Mouse (Mus musculus) right cerebral cortex, postnatal 4 days (tissue): ENCODE measurements around the gene Fam57b.

Source experiments
- DNase-seq: peaks from one replicate; pipeline ENCODE4 v3.0.0-alpha.2; 2022

Gene Fam57b

GRCm38 (mm10) chr7:126799468-126800268 lies 2.2 kb downstream of the Fam57b start:
- no peak for DNase-seq

DNA sequence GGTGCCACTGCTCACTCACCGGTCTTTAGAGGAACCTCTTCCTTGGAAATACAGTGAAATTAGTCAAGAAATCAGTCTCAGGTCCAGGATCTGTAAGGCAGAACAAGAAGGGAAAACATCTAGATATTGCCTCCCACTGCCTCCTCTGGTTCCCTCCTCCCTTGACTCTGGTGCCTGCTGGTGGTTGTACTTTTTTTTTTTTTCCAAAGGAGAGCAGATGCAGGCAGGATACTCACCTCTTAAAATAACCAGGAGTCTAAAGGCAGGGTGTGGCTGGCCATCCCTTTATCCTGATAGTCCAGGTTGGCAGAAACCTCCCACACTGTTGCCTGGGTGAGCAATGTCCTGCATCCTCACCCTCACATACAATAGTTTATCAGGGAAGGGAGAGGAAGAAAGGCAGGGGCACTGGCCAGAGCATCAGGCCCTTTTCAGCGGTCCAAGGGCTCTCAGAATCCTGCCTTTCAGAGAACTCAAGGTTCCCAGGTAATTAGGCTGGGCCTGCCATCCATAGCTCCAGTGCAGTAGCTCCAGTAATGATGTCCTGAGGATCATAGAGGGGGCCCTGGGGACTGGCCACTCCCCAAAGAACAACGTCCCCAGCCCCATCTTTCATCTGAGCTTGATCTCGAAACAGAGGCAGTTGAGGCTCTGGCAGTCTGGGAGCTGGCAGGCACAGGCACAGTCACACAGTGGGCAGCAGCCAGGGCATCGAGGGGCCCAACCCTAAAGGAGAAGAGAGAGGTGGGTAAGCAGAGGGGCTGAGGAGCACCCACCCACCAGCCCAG lies 3.0 kb downstream of the Fam57b start:
- DNase-seq: no peak

DNA sequence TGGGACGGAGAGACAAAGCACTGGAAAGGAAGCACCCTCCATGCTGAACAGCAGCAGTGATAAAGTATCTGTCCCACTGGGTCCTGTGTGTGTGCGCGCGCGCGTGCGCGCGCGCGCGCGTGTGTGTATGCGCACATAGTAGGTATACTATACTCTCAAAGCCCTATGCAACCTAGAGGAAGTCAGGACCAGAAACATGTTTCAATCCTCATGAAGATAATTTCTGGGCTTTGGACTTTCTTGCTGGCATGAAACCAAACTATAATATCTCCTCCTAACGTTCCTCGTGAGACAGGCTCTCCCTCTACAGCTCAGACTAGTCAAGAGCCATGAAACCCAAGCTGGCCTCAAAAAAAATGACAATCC lies 3.6 kb downstream of the Fam57b start:
- no peak for DNase-seq

GRCm38 (mm10) chr7:126802134-126802889 lies 4.8 kb downstream of the Fam57b start:
- DNase-seq: no peak

DNA sequence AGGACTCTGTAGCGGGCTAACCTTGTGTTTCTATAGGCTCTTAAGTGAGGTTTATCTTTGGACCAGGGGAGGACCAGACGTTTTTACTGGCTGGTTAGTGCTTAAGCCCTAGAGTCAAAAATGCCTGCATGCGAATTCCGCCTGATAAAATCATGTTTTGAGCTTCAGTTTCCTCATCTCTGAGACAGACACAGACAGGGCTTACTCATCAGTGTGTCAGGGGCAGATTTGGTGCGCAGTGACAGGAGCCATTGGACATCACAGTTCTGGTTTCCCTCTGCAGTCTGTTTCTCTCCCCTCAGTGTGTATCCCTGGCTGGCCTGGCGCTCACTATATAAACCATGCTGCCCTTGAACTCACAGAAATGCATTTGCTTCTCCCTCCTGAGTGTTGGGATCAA lies 5.7 kb downstream of the Fam57b start:
- DNase-seq: no peak

DNA sequence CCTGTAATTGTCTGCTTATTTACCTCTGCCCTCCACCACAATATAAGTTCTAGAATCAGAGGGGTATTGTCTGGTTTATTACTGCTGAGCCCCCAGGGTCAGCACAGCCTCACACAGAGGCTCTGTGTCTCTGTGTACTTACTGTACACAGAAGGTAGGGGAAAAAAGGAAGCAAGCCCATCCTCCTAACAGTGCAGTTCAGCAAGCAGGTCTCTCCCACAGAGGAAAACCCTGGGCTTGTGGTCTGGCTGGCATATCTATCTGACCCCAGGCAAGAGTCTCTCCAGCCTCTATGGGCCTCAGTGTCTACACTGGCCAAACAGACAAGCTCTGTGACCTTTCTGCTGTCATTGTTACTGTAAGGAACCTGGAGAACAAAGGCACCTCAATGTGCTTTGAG lies 6.3 kb downstream of the Fam57b start:
- DNase-seq: no peak

- DNase-seq: no peak
These were observed 9.5 kb downstream of the Fam57b start for GRCm38 (mm10) chr7:126806956-126807355.

DNA sequence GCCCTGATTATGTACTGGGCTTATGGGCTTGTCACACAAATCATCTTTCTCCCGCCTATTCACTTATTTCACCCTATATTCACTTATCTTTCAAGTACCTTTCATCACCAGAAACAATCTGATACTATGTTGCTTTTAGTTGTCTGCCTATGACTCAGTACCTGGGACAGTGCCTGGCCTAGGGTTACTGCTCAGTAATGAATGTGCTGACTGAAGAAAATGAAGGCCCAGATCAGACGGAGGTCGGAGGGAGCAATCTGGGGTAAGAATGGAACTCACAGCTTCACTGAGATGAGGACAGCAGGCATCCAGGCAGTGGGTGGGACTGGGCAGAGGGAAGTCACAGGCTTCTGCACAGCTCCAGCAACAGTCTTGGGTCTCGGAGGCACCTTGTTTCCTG lies 9.9 kb downstream of the Fam57b start:
- DNase-seq: no peak

GRCm38 (mm10) chr7:126808703-126809455 lies 11.4 kb downstream of the Fam57b start:
- peak; percentile 81 for DNase-seq

DNA sequence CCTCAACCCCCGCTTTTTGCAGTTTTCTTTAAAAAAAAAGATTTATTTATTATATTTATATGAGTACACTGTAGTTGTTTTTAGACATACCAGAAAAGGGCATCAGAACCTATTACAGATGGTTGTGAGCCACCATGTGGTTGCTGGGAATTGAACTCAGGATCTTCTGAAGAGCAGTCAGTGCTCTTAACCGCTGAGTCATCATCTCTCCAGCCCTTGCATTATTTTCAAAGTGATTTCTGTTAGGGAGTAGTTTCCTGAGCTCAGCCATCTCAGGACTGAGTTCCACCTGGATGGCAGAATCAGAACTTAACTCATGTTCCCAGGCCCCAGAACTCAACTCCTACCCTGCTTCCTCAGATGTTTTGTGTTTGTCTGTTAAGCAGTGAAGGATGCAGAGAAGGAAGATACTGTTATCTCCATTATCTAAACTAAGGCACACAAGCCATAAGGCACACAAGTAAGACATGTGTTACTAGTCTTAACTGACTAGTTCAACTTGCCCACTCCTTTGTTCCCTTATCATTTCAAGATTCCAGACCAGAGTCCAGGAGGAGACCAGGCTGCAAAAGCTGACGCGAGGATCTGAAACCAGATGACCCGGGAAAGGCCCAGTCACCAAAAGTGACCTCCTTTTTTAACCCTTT lies 12.4 kb downstream of the Fam57b start:
- DNase-seq: no peak

- no peak for DNase-seq
These were observed 18.3 kb downstream of the Fam57b start for GRCm38 (mm10) chr7:126815726-126816222.

- DNase-seq: no peak
These were observed 19.0 kb downstream of the Fam57b start for GRCm38 (mm10) chr7:126816494-126816893.

DNA sequence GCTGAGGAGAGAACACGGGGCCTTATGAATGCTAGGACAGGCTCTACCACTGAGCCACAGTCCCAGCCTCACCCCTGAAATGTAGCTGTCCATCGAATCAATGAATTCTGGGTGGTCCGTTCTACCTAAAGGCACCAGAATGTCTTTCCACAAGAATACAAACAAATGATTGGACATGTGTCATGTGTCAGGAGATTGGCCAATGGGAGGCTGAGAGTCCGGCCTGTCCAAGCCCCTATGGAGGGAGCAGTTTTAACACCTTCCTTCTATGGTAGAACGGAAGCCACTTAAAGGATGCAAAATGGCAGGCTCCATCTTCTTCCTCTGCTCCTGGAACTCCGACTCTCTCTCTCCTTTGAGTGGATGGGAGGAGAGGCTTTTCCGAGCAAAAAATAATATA lies 20.1 kb downstream of the Fam57b start:
- DNase-seq: no peak

GRCm38 (mm10) chr7:126818818-126819217 lies 21.4 kb downstream of the Fam57b start:
- no peak for DNase-seq

DNA sequence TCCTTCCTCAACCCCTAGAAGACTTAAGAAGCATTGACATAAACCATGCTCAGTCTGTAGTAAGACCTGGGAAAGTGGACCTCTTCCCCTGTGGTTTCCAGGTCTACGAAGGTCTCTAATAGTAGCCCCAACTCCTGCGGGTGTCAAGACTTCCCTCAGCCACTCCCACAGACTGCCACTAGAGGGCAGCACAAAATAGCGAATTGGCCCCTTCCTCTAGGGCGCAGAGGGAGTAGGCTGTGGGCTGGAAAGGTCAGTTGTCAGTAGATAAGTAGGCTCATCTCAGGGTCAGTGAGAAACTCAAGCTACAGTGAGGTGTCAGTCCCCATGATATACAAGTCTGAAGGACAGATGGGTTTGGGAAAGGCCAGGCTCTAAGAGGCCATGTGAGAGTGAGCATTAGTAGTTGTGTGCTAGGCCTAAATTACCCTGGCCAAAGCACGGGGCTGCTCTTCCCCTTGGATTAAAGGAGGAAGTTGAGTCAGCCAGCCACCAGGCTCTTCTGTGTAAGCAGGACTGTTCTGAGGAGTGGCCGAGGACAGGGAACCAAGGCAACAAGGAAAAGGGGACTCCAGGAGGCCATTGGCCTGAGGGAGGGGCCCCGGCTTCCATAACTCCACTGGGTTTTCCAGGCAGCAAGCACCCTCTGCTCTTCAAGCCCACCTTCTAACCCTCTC lies 24.5 kb downstream of the Fam57b start:
- DNase-seq: peak; percentile 83

DNA sequence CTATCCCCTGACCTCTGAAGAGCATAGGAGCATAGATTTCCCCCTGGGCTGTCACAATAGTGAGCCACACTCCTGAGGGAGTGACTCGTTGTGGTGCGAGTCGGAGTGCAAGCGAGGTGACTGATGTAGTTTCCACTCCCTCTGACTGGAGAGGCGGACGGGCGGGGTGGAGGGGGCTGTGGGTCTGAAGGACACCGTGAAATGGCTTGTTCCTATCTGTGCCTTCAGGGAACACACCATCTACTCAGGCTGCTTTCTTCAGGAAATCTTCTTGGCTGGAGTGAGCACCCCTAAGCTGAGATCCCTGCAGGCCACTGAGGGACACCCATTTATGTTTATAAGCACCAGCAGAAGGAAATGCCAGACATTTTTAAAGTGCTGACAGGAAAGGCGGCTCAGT lies 25.3 kb downstream of the Fam57b start:
- DNase-seq: no peak

DNA sequence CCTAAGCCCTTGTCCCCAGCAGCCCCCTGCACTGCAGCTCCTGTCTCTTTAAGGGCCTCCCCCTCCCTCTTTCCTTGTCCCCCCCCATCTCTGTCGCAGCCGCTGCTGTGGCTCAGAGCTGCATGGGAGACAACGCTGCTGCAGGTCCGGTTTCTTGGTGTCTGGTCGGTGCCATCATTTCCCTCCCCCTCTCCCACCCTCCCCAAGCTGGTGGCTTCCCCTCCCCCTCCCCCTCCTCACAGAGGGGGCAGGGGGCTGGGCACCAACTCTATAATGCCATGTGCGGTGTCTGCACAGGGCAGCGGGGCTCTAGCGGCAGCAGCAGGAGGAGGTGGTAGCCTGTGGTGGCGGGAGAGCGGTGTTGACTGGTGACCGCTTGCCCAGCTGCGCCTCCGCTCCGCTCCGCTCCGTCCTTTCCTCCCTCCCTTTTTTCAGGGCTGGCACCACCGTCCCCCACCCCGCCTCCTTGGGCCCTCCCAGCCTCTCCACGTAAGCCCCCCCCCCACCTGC lies 25.8 kb downstream of the Fam57b start:
- peak; percentile 61 for DNase-seq

DNA sequence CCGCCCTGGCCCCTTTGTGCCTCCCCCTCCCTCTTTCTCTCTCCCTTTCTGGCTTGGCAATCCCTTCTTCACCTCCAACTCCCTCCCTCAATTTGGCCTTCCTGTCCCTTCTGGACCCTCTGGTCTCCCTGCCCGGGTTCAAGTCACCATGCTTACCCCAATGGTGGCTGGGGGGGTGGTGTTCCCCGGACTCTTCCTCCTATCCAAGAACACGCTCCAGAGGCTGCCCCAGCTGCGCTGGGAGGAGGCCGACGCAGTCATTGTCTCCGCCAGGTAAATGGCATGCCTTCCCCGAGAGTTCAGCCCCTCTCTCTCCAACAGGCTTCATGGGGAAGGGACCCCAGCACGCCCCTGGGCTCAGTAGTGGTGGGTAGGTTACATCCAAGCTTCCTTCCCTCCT lies 26.5 kb downstream of the Fam57b start:
- no peak for DNase-seq

- no peak for DNase-seq
These were observed 27.9 kb downstream of the Fam57b start for GRCm38 (mm10) chr7:126825403-126825802.

DNA sequence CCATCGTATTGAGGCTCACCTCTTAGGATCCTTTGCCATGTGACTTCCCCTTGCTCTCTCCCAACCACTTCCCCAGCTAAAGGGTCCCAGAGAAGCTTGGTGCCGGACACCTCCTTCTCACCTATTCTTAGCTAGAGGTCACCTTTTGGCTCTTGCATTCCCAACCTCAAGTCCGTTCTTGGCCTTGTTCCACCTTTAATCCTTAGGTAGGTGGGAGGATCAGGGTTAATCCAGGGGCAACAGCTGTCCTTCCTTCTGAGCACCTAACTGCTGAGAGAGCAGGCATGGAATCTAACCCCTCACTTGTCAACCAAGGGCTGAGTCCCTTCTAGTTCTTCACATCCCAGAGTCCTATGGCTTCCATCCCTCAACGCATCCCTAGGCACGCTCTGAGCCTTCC lies 28.5 kb downstream of the Fam57b start:
- no peak for DNase-seq

- no peak for DNase-seq
These were observed 34.1 kb downstream of the Fam57b start, which contains the start of gene 4930451I11Rik for GRCm38 (mm10) chr7:126831539-126831938. TSS of gene 4930451I11Rik (minus strand) at chr7:126831639.
